Mouse (Mus musculus): ENCODE data around the gene Spg11. TPM values are rescaled to one million over a fixed set of nuclear protein-coding genes. Genes with fewer than 3 reads are reported as not detected.
A peak's percentile ranks its signal among the peaks of the same experiment; 100 is the strongest.

Spg11 gene
- polyA plus RNA-seq, 1 experiment from 2014 or later: 9.7 TPM

DNA sequence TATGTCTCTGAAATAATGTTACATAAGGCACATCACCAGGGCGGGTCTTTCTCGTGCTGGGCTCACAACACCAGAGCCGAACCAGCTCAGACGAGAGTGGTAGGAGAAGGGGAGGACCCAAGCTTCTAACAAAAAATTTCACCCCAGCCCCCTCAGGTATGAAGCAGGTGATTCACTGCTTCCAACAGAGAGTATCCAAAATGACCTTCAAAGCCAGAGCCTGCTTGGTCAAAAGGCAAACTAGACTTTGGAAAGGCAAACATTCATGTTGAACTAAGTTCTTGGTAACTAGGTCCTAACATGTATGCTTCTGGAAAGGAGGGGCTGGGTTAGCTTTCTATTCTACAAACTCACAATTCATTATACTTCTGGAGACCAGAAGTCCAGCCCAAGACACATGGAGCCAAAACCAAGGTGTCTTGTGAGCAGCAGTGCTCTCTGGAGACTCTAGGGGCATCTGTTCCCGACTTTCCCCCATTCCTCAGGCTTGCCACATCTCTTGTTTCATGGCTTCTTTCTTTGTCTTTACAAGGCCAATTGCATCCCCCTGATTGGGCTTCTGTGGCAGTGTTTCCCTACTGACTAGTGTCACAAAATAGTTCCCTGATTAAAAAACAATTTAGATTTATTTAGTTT lies 23.3 kb upstream of the Spg11 start:
- Histone ChIP-seq H3K4me1 (replicated peaks) (no peaks in the 10 kb centered on the region), H3K4me2 (replicated peaks) (no peak overlapping the region), H3K36me3 (no peaks in the 10 kb centered on the region), H3K4me3 (replicated peaks) (no peak overlapping the region), H3K27me3 (no peaks in the 10 kb centered on the region), H3K9ac (replicated peaks) (no peak overlapping the region), H3K9me3 (no peaks in the 10 kb centered on the region), H3K27ac (no peak overlapping the region)
- no peak for ATAC-seq
- 74% methylated on average over 5 of the region's 5 CpGs for WGBS

DNA sequence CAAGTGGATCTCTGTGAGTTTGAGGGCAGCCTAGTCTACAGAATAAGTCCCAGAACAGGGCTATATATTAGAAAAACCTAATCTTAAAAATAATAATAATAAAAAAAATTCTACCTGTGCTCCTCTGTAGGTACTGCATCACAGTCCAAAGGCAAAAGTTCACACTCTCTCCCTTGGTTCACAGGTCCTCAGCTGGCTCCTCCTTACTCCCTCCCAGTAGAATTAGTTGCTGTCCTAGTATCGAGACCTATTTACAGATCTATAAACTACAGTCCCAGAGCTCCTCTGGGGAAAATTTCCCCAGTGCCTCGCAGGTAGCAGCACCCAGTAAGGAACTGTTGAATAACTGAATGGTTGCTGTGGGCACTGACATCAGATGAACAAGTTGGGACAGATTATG lies 22.6 kb upstream of the Spg11 start:
- H3K4me2 ChIP-seq (replicated peaks): no peak overlapping the region
- H3K36me3 ChIP-seq: no peaks in the 10 kb centered on the region
- WGBS: 77% methylated on average over 2 of the region's 2 CpGs
- ATAC-seq: no peak
- no peak overlapping the region for H3K4me3 ChIP-seq (replicated peaks)
- no peak overlapping the region for H3K9ac ChIP-seq (replicated peaks)
- no peaks in the 10 kb centered on the region for H3K4me1 ChIP-seq (replicated peaks)
- no peaks in the 10 kb centered on the region for H3K27me3 ChIP-seq
- H3K9me3 ChIP-seq: no peaks in the 10 kb centered on the region
- no peak overlapping the region for H3K27ac ChIP-seq

DNA sequence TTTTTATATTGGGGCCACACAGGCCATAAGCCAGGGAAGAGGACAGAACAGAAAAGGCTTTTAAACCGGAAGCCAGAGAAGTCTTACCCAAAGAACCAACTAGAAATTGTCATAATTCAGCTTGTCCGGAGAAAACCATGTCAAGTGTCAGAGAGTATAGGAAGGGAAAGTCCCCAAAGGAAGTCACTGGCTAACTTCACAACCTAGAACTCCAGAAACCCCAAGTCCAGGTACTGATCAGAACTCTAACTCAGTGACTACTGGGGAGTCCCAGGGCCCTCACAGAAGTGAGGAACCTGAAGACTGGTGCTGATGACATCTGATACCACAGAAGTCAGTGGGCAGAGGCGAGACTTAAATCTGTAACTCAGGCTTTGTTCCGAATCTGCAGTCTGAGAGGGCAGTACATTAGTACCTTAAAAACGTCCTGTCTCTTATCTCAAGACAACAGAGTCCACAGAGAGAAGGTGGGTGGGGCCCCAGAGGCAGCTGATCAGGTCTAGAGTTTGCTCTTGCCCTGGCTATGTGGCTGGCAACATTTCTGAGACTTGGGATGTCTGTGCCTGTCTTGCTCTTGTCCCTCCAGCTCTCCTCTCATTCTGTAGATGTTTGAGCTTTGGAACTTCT lies 19.8 kb upstream of the Spg11 start:
- Histone ChIP-seq H3K27me3 (no peaks in the 10 kb centered on the region), H3K4me1 (replicated peaks) (no peaks in the 10 kb centered on the region), H3K9ac (replicated peaks) (no peak overlapping the region), H3K9me3 (no peaks in the 10 kb centered on the region), H3K4me2 (replicated peaks) (no peak overlapping the region), H3K36me3 (no peaks in the 10 kb centered on the region), H3K4me3 (replicated peaks) (no peak overlapping the region), H3K27ac (no peak overlapping the region)
- whole genome bisulfite sequencing: 74% methylated on average over 5 of the region's 5 CpGs
- no peak for ATAC-seq

DNA sequence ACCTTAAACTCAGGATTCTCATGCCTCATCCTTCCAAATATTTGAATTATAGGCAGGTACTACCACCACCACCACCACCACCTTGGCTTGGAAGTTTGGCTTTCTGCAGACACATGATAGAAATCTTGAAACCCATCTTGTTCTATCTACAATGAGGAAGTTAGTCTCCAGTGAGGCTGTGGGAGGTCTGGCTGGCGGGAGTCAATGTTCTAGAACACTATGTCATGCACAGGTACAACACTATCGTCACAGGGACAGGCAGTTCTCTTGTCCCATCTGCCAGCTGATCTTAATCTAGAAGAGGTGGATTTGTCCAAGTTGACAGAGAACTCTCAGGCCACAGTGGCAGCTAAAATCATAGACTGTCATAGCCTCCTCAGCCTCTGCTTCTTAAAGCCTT lies 14.4 kb upstream of the Spg11 start:
- H3K4me2 ChIP-seq (replicated peaks): no peak overlapping the region
- no peak for ATAC-seq
- no peaks in the 10 kb centered on the region for H3K4me1 ChIP-seq (replicated peaks)
- no peaks in the 10 kb centered on the region for H3K9me3 ChIP-seq
- no peak overlapping the region for H3K4me3 ChIP-seq (replicated peaks)
- no peaks in the 10 kb centered on the region for H3K36me3 ChIP-seq
- H3K27me3 ChIP-seq: no peaks in the 10 kb centered on the region; the same call in 1 of the 2 replicates
- WGBS: 93% methylated on average over 2 of the region's 2 CpGs
- no peak overlapping the region for H3K27ac ChIP-seq
- no peak overlapping the region for H3K9ac ChIP-seq (replicated peaks)

DNA sequence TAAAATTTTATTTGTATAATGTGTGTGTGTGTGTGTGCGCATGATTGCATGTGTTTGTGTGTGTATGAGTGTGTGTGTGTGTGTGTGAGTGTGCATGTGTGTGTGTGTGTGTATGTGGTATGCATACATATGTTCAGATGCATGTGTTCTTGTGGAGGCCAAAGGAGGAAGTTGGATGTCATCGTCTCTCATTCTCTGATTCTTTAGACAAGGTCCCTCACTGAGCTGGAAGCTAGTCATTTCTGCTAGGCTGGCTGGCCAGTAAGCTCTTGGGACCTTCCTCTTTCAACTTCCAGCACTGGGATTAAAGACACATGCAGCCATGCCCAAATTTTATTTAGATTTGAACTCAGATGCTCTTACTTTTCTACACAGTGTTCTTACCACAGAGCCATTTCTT lies 13.9 kb upstream of the Spg11 start:
- Histone ChIP-seq H3K36me3 (no peaks in the 10 kb centered on the region), H3K4me3 (replicated peaks) (no peak overlapping the region), H3K9me3 (no peaks in the 10 kb centered on the region), H3K9ac (replicated peaks) (no peak overlapping the region), H3K27ac (no peak overlapping the region), H3K4me1 (replicated peaks) (no peaks in the 10 kb centered on the region), H3K4me2 (replicated peaks) (no peak overlapping the region), H3K27me3 (no peaks in the 10 kb centered on the region; the same call in 1 of the 2 replicates)
- 93% methylated on average over 2 of the region's 2 CpGs for WGBS
- ATAC-seq: no peak

DNA sequence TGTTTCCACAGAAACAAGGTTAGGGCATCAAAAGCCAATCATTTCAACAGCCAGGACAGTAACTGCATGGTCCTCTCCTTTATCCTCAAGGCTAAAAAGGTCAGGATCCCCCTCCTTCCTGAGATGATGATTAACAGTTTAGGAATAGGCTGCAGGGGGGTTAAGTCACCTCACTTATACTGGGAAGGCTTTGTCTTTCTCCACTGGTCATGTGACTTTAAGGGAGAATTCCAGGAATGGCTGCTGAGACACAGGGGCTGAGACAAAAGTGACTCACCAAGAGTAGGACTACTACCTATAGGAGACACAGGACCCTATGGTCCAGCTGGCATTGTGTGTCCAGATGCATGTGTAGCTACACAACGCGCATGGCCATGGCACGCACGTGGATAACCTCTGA lies 9.4 kb upstream of the Spg11 start:
- no peak overlapping the region for H3K4me3 ChIP-seq (replicated peaks)
- ATAC-seq: no peak

DNA sequence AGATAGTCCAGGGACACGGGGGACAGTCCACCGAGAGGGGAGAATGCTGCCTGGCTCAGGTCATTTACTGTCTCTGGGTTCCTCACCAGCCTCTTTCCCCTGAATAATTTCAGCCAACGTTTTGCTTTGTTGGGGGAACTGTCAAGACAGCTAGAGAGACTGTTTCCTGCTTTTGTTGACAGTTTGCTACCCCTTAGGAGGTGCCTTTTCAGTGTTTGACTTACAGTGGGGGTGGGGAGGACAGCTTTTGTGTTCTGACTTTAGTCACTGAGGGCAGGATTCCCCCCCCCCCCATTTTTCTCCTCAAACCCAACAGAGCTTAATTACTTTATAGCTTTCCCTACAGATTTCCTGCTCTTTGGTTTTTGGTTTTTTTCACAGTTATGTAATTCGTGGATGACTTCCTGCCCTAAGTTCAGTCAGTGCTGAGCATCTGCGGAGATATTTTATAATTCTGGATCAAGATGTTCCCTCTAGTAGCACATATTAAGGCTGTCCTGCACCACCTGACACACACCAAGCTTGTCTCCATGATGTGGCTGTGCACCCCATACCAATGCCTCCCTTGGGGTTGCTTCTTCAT lies 8.7 kb upstream of the Spg11 start:
- Histone ChIP-seq H3K4me3 (replicated peaks) (no peak overlapping the region), H3K36me3 (no peaks in the 10 kb centered on the region), H3K9ac (replicated peaks) (no peak overlapping the region), H3K27ac (no peak overlapping the region), H3K4me2 (replicated peaks) (no peak overlapping the region), H3K9me3 (no peaks in the 10 kb centered on the region), H3K4me1 (replicated peaks) (no peaks in the 10 kb centered on the region), H3K27me3 (no peaks in the 10 kb centered on the region; the same call in 1 of the 2 replicates)
- ATAC-seq: no peak
- 57% methylated on average over 5 of the region's 5 CpGs for WGBS

More for the DNA sequence above, 9.4 kb upstream of the Spg11 start:
- H3K4me1 ChIP-seq (replicated peaks): no peaks in the 10 kb centered on the region
- no peaks in the 10 kb centered on the region; the same call in 1 of the 2 replicates for H3K27me3 ChIP-seq
- no peak overlapping the region for H3K9ac ChIP-seq (replicated peaks)
- H3K9me3 ChIP-seq: no peaks in the 10 kb centered on the region
- 96% methylated on average over 4 of the region's 4 CpGs for WGBS
- H3K27ac ChIP-seq: no peak overlapping the region
- H3K36me3 ChIP-seq: no peaks in the 10 kb centered on the region
- H3K4me2 ChIP-seq (replicated peaks): no peak overlapping the region

DNA sequence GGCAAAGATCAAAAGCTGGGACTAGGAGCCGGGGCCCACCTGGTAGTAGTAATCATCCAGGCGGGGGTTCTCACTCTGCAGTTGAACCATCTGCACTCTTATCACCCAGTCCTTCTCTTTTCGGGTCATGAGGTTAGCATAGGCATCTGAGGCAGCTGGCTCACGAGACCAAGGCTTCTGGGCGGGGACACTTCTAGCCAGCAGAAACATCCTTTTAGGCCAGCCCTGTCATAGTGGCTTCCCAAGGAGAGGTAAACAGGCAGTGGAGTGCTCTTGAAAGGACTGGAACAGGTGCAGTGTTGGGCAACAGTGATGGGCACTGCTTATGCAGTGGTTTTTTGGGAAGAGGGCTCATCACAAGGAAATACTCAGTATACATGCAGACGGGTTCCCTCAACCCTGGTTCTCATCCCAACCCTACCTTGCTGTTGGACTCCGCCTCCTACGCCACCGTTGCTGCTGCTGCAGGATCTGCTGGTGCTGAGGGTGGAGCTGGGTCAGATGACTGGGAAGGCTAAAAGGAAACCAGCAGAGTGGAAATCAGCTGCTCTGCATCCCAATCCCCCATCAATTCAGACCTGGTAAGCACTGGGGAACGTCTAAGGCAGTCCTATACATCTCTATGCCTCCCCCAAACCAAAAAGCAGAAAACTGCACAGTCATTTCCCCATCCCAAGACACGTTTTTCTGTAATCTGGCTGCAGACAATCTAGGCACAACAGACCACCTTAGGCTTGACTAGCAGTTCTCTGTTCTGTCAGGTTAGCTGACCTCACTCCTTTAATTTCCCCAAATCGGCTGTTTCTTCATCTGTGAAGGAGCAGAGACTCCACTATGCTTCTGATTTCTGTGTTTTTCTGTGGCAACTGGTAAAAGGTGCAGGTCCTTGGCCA lies 7.7 kb upstream of the Spg11 start:
- H3K4me3 ChIP-seq (replicated peaks): no peak overlapping the region
- no peaks in the 10 kb centered on the region; the same call in 1 of the 2 replicates for H3K27me3 ChIP-seq
- ATAC-seq: no peak
- H3K9me3 ChIP-seq: no peaks in the 10 kb centered on the region
- no peak overlapping the region for H3K9ac ChIP-seq (replicated peaks)
- H3K36me3 ChIP-seq: no peaks in the 10 kb centered on the region
- no peak overlapping the region for H3K27ac ChIP-seq
- 58% methylated on average over 12 of the region's 12 CpGs for WGBS
- H3K4me1 ChIP-seq (replicated peaks): no peaks in the 10 kb centered on the region
- no peak overlapping the region for H3K4me2 ChIP-seq (replicated peaks)

DNA sequence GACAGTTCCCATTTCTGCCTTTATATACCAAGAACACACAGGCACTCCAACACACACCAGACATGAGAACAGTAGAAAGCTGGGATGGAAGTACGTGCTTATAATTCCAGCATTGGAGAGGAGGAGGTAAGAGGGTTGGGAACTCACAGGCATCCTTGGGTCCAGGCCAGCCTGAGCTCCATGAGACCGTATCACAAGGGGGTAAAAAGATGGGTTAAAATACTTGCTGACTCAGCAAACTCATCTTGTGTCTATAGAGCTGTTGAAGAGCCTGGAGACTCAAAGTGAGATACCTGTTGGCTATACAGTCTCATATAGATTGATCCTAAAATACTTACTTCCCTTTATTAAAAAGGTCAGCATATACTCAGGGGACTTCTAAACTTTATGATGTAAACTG lies 1.3 kb downstream of the Spg11 start:
- 89% methylated on average over 2 of the region's 2 CpGs for WGBS
- Histone ChIP-seq H3K9me3 (no peaks in the 10 kb centered on the region), H3K27me3 (no peaks in the 10 kb centered on the region), H3K9ac (replicated peaks) (no peak overlapping the region), H3K36me3 (peaks cover 16% of the 10 kb centered on the region), H3K27ac (no peak overlapping the region), H3K4me1 (replicated peaks) (peaks cover 14% of the 10 kb centered on the region), H3K4me3 (replicated peaks) (peak overlapping the region; percentile 95), H3K4me2 (replicated peaks) (peak overlapping the region; percentile 69)
- ATAC-seq: no peak

DNA sequence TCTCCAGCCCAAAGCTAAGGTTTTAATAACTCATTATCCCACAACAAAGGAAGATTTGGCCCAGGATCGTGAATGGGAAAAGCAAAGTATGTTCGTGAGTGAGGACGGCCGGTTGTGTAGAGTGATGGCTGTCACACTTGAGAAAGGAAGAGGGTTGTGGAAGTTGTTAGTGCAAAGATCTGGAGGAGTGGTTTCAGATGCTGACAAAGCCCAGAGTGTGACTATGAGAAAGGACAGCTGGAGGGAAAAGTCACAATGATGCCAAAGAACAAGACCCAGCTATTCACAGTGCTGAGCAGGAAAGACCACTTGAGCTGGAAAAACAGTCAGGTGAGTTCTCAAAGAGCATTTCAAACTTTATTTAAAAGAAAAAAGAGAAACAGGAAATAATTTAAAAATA lies 8.5 kb downstream of the Spg11 start:
- Histone ChIP-seq H3K36me3 (peaks cover 48% of the 10 kb centered on the region), H3K9me3 (no peaks in the 10 kb centered on the region), H3K27ac (no peak overlapping the region), H3K4me1 (replicated peaks) (no peaks in the 10 kb centered on the region), H3K4me3 (replicated peaks) (no peak overlapping the region), H3K9ac (replicated peaks) (no peak overlapping the region), H3K4me2 (replicated peaks) (no peak overlapping the region), H3K27me3 (no peaks in the 10 kb centered on the region)
- no peak for ATAC-seq
- WGBS: 88% methylated on average over 4 of the region's 4 CpGs

DNA sequence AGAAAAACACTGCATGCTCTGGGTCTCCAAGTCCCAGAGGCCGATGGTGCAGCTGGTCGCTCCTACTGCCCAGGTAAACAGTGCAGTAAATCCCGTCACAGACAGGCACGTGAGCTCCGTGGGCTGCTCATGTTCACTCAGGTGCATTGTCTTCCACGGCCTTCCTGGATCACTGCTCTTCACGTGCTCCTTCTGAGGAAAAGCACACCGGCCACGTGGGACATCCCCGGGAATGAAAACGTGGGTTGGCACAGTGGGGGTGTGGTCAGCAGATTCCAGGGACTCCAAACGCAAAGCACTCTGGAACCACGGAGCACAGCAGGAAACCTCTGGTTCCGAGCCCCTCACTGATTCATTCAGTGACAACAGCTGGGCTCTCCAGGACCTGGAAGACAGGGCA lies 10.1 kb downstream of the Spg11 start:
- Histone ChIP-seq H3K4me2 (replicated peaks) (no peak overlapping the region), H3K27ac (no peak overlapping the region), H3K9me3 (no peaks in the 10 kb centered on the region), H3K27me3 (no peaks in the 10 kb centered on the region), H3K36me3 (peaks cover 44% of the 10 kb centered on the region), H3K4me3 (replicated peaks) (no peak overlapping the region), H3K9ac (replicated peaks) (no peak overlapping the region), H3K4me1 (replicated peaks) (no peaks in the 10 kb centered on the region)
- WGBS: 88% methylated on average over 14 of the region's 14 CpGs
- ATAC-seq: no peak

DNA sequence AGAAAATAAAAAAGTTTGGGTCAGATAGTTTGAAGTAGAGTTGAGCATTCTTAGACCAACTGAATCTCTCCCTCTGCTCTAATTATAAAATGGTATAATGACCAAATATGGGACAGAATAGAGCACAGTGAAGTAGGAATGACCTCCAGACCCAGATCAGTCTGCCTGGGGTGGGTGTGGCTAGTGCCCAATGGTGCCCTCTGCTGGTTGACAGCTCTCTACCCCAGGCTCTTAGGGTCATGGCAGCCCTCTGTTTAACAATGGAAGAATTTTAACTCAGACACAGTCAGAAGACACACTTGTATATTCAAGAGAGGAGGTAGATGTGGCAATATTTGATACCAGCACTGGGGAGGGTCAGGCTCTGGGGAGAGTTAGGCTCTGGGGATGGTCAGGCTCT lies 16.1 kb downstream of the Spg11 start:
- ATAC-seq: no peak
- Histone ChIP-seq H3K9ac (replicated peaks) (no peak overlapping the region), H3K4me2 (replicated peaks) (no peak overlapping the region), H3K4me1 (replicated peaks) (no peaks in the 10 kb centered on the region), H3K36me3 (peaks cover 61% of the 10 kb centered on the region), H3K4me3 (replicated peaks) (no peak overlapping the region), H3K9me3 (no peaks in the 10 kb centered on the region), H3K27me3 (no peaks in the 10 kb centered on the region), H3K27ac (no peak overlapping the region)

Measured in midbrain, embryonic 13.5 days (tissue).